Mouse (Mus musculus): ENCODE results near the gene Hdac7. TPM values are rescaled to one million over a fixed set of nuclear protein-coding genes. Genes with fewer than 3 reads are reported as not detected.

The Hdac7 gene
- polyA plus RNA-seq, 1 experiment from 2014 or later, result 29.9 TPM

GRCm38 (mm10) chr15:97751676-97752075 is 92.6 kb downstream of the Hdac7 start:
- WGBS, result 87% methylated on average over 2 of the region's 2 CpGs
- ATAC-seq (ENCODE audit: low FRiP score, low read depth), result no peak

GRCm38 (mm10) chr15:97750697-97751096 is 93.6 kb downstream of the Hdac7 start:
- no peaks in the 10 kb centered on the region for H3K9me3 ChIP-seq
- H3K4me1 ChIP-seq, result peaks cover 19% of the 10 kb centered on the region
- H3K4me3 ChIP-seq, result no peak overlapping the region
- no peak overlapping the region for H3K4me2 ChIP-seq (replicated peaks)
- no peak overlapping the region for H3K9ac ChIP-seq (replicated peaks)
- peaks cover 15% of the 10 kb centered on the region for H3K27me3 ChIP-seq
- H3K27ac ChIP-seq (replicated peaks), result 0 out of 2 replicates have a peak overlapping the region, but pooled peaks have one; percentile 22
- 52% methylated on average over 12 of the region's 12 CpGs for WGBS
- ATAC-seq (ENCODE audit: low FRiP score, low read depth), result peak; percentile 49; the same call in 1 of the 2 replicates
- no peaks in the 10 kb centered on the region for H3K36me3 ChIP-seq

More at GRCm38 (mm10) chr15:97751676-97752075, 92.6 kb downstream of the Hdac7 start:
- Histone ChIP-seq H3K27me3 (peaks cover 15% of the 10 kb centered on the region), H3K27ac (replicated peaks) (no peak overlapping the region), H3K4me2 (replicated peaks) (no peak overlapping the region), H3K4me3 (no peak overlapping the region), H3K9me3 (no peaks in the 10 kb centered on the region), H3K4me1 (peaks cover 19% of the 10 kb centered on the region), H3K36me3 (no peaks in the 10 kb centered on the region), H3K9ac (replicated peaks) (no peak overlapping the region)

GRCm38 (mm10) chr15:97749841-97750240 is 94.5 kb downstream of the Hdac7 start:
- WGBS, result 93% methylated on average over 13 of the region's 13 CpGs

GRCm38 (mm10) chr15:97749397-97749796 is 94.9 kb downstream of the Hdac7 start:
- no peak overlapping the region for H3K9ac ChIP-seq (replicated peaks)
- H3K36me3 ChIP-seq, result no peaks in the 10 kb centered on the region
- peaks cover 23% of the 10 kb centered on the region for H3K4me1 ChIP-seq
- no peak overlapping the region for H3K27ac ChIP-seq (replicated peaks)
- H3K27me3 ChIP-seq, result peaks cover 15% of the 10 kb centered on the region
- no peak overlapping the region for H3K4me3 ChIP-seq
- H3K4me2 ChIP-seq (replicated peaks), result no peak overlapping the region
- 90% methylated on average over 9 of the region's 9 CpGs for WGBS
- ATAC-seq (ENCODE audit: low FRiP score, low read depth), result no peak
- H3K9me3 ChIP-seq, result no peaks in the 10 kb centered on the region

More at GRCm38 (mm10) chr15:97749841-97750240, 94.5 kb downstream of the Hdac7 start:
- H3K4me2 ChIP-seq (replicated peaks), result no peak overlapping the region
- no peak for ATAC-seq (ENCODE audit: low FRiP score, low read depth)
- H3K4me1 ChIP-seq, result peaks cover 23% of the 10 kb centered on the region
- H3K9ac ChIP-seq (replicated peaks), result no peak overlapping the region
- H3K9me3 ChIP-seq, result no peaks in the 10 kb centered on the region
- no peaks in the 10 kb centered on the region for H3K36me3 ChIP-seq
- H3K4me3 ChIP-seq, result no peak overlapping the region
- peaks cover 15% of the 10 kb centered on the region for H3K27me3 ChIP-seq
- no peak overlapping the region for H3K27ac ChIP-seq (replicated peaks)

GRCm38 (mm10) chr15:97748964-97749363 is 95.3 kb downstream of the Hdac7 start:
- peaks cover 23% of the 10 kb centered on the region for H3K4me1 ChIP-seq
- no peak overlapping the region for H3K4me2 ChIP-seq (replicated peaks)
- H3K27me3 ChIP-seq, result peaks cover 15% of the 10 kb centered on the region
- H3K9me3 ChIP-seq, result no peaks in the 10 kb centered on the region
- no peak overlapping the region for H3K9ac ChIP-seq (replicated peaks)
- no peak overlapping the region for H3K4me3 ChIP-seq
- H3K36me3 ChIP-seq, result no peaks in the 10 kb centered on the region
- 88% methylated on average over 4 of the region's 4 CpGs for WGBS
- H3K27ac ChIP-seq (replicated peaks), result no peak overlapping the region
- no peak for ATAC-seq (ENCODE audit: low FRiP score, low read depth)

- Histone ChIP-seq H3K4me2 (replicated peaks) (no peak overlapping the region), H3K4me3 (no peak overlapping the region), H3K36me3 (no peaks in the 10 kb centered on the region), H3K27ac (replicated peaks) (no peak overlapping the region), H3K4me1 (peaks cover 23% of the 10 kb centered on the region), H3K9ac (replicated peaks) (no peak overlapping the region), H3K27me3 (peaks cover 15% of the 10 kb centered on the region), H3K9me3 (no peaks in the 10 kb centered on the region)
- 35% methylated on average over 10 of the region's 10 CpGs for WGBS
- ATAC-seq (ENCODE audit: low FRiP score, low read depth), result peak; percentile 38; the same call in 1 of the 2 replicates
These were observed 96.0 kb downstream of the Hdac7 start for GRCm38 (mm10) chr15:97748309-97748708.

- WGBS, result 91% methylated on average over 4 of the region's 4 CpGs
- H3K36me3 ChIP-seq, result no peaks in the 10 kb centered on the region
- H3K27ac ChIP-seq (replicated peaks), result no peak overlapping the region
- H3K4me2 ChIP-seq (replicated peaks), result no peak overlapping the region
- peaks cover 15% of the 10 kb centered on the region for H3K27me3 ChIP-seq
- H3K9ac ChIP-seq (replicated peaks), result no peak overlapping the region
- ATAC-seq (ENCODE audit: low FRiP score, low read depth), result no peak
- H3K4me3 ChIP-seq, result no peak overlapping the region
- H3K4me1 ChIP-seq, result peaks cover 25% of the 10 kb centered on the region
- H3K9me3 ChIP-seq, result no peaks in the 10 kb centered on the region
These were observed 96.8 kb downstream of the Hdac7 start for GRCm38 (mm10) chr15:97747486-97747885.

- 94% methylated on average over 24 of the region's 24 CpGs for WGBS
- no peak overlapping the region for H3K27ac ChIP-seq (replicated peaks)
- ATAC-seq (ENCODE audit: low FRiP score, low read depth), result no peak
- H3K4me3 ChIP-seq, result no peak overlapping the region
- no peaks in the 10 kb centered on the region for H3K36me3 ChIP-seq
- H3K4me2 ChIP-seq (replicated peaks), result no peak overlapping the region
- H3K9ac ChIP-seq (replicated peaks), result no peak overlapping the region
- H3K9me3 ChIP-seq, result no peaks in the 10 kb centered on the region
- H3K27me3 ChIP-seq, result peaks cover 15% of the 10 kb centered on the region
- peaks cover 27% of the 10 kb centered on the region for H3K4me1 ChIP-seq
These were observed 97.6 kb downstream of the Hdac7 start for GRCm38 (mm10) chr15:97746748-97747147.

- H3K4me1 ChIP-seq, result peaks cover 27% of the 10 kb centered on the region
- no peak for ATAC-seq (ENCODE audit: low FRiP score, low read depth)
- WGBS, result 92% methylated on average over 10 of the region's 10 CpGs
These were observed 98.0 kb downstream of the Hdac7 start for GRCm38 (mm10) chr15:97746278-97746677.

GRCm38 (mm10) chr15:97745331-97745730 is 99.0 kb downstream of the Hdac7 start:
- Histone ChIP-seq H3K27me3 (peaks cover 15% of the 10 kb centered on the region), H3K36me3 (no peaks in the 10 kb centered on the region), H3K4me2 (replicated peaks) (no peak overlapping the region), H3K4me3 (no peak overlapping the region), H3K4me1 (peaks cover 20% of the 10 kb centered on the region), H3K9me3 (no peaks in the 10 kb centered on the region), H3K9ac (replicated peaks) (no peak overlapping the region), H3K27ac (replicated peaks) (no peak overlapping the region; the same call in 1 of the 2 replicates)
- 78% methylated on average over 10 of the region's 10 CpGs for WGBS
- no peak for ATAC-seq (ENCODE audit: low FRiP score, low read depth)

More at GRCm38 (mm10) chr15:97746278-97746677, 98.0 kb downstream of the Hdac7 start:
- Histone ChIP-seq H3K4me2 (replicated peaks) (no peak overlapping the region), H3K27me3 (peaks cover 15% of the 10 kb centered on the region), H3K9ac (replicated peaks) (no peak overlapping the region), H3K36me3 (no peaks in the 10 kb centered on the region), H3K4me3 (no peak overlapping the region), H3K9me3 (no peaks in the 10 kb centered on the region), H3K27ac (replicated peaks) (no peak overlapping the region)

- peaks cover 13% of the 10 kb centered on the region for H3K27me3 ChIP-seq
- no peak overlapping the region for H3K9ac ChIP-seq (replicated peaks)
- no peak overlapping the region; the same call in 1 of the 2 replicates for H3K27ac ChIP-seq (replicated peaks)
- no peaks in the 10 kb centered on the region for H3K9me3 ChIP-seq
- 74% methylated on average over 10 of the region's 10 CpGs for WGBS
- peaks cover 16% of the 10 kb centered on the region; the same call in 1 of the 2 replicates for H3K4me1 ChIP-seq
- no peak for ATAC-seq (ENCODE audit: low FRiP score, low read depth)
- H3K36me3 ChIP-seq, result no peaks in the 10 kb centered on the region
- H3K4me3 ChIP-seq, result no peak overlapping the region
- no peak overlapping the region for H3K4me2 ChIP-seq (replicated peaks)
These were observed 99.4 kb downstream of the Hdac7 start for GRCm38 (mm10) chr15:97744930-97745329.

GRCm38 (mm10) chr15:97743961-97744525 is 100.3 kb downstream of the Hdac7 start:
- Histone ChIP-seq H3K36me3 (no peaks in the 10 kb centered on the region), H3K9me3 (no peaks in the 10 kb centered on the region), H3K27me3 (peaks cover 5% of the 10 kb centered on the region), H3K9ac (replicated peaks) (no peak overlapping the region), H3K27ac (replicated peaks) (no peak overlapping the region), H3K4me3 (no peak overlapping the region), H3K4me2 (replicated peaks) (no peak overlapping the region), H3K4me1 (peaks cover 16% of the 10 kb centered on the region; the same call in 1 of the 2 replicates)
- no peak for ATAC-seq (ENCODE audit: low FRiP score, low read depth)
- WGBS, result 72% methylated on average over 12 of the region's 12 CpGs

Data from midbrain, embryonic 12.5 days (tissue).